Mouse (Mus musculus) retina, postnatal 7 days (tissue): ENCODE measurements around the gene Meis3.

ENCODE experiments used
- DNase-seq: peaks from one replicate; pipeline ENCODE4 v3.0.0-alpha.2; 2012; ENCODE audit warnings: low read depth, low spot score

Meis3 gene

DNA sequence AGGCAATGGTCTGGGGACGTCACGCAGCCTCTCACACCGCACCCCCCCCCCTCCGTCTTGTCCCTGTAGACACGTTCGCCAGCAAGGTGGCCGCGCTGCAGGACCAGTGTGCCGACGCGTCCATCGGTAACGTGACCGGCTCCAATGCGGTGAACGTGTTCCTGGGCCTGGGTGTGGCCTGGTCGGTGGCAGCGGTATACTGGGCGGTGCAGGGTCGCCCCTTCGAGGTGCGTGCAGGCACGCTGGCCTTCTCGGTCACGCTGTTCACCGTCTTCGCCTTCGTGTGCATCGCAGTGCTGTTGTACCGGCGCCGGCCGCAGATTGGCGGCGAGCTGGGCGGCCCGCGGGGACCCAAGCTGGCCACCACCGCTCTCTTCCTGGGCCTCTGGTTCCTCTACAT is 16.2 kb upstream of the Meis3 start:
- no peak for DNase-seq

DNA sequence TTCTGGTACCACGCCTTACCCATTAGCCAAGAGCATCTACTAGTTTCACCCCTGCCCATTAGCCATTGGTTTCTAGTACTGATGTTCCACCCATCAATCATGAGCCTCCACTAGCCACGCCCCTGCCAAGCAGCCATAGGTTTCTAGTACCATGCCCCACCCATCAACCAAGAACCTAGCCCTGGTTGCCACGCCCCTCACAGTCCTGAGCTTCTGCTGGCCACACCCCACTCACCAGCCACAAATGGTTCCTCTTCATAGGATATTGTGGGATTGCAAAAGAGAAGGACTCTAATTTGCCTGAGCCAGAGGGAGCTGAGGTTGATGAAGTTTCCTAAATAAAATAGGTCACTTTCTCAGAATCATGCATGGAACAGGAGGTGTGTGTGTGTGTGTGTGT is 14.2 kb upstream of the Meis3 start:
- DNase-seq: no peak

DNA sequence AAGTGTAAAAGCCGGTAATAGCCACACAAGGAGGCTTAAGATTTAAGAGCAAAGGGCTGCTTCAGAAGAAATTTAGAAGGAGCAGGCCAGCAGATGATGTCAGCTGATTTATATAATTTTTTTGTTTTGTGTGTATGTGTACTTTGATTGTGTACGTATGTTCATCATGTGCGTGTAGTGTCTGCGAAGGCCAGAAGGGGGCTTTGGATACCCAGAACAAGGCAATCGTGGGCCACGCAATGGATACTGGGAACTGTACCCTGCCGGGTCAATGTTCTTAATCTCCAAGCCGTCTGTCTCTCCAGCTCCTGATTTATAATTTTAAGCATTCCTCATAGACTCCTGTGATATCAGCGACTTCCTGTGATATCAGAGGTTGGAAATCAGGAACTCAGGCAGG is 13.6 kb upstream of the Meis3 start:
- DNase-seq: no peak

DNA sequence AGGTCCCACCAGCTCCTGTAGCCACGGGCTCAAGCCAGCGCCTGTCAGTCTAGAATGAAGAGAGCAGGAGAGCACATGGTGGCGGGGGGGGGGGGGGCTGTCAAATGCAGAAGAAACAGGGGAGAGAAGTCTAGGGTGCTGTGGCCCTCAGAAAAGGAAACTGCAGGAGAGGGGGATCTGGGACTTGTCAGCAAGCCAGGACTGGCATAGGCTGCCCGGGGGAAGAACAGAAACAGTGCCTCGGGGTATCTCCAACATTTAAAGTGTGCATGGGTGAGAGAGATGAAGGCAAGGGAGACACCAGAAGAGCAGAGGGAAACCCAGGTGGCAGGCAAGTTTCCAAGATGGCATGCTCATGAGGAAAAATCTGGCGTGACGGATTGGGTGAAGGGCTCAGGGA is 12.9 kb upstream of the Meis3 start:
- DNase-seq: no peak

DNA sequence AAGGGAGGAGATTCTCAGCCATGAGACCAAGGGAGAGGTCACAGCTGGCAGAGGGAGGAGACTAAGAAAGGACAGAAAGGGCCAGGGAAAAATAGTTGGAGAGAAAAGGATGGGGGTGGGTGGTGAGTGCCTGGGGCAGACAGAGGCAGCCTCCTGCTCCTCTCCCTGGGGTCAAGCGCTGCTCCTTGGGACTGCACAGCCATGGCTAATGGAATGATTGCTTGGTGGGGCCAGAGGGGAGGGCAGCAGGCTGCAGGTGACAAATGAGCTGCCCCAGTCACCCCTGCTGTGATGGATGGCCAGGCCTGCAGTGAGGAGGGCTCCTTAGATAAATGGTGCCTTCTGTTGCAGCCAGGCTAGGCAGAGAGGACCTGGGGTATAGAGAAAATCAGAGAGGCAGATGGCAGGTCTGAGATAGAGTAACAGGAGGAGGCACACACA is 2.7 kb upstream of the Meis3 start:
- DNase-seq: no peak

DNA sequence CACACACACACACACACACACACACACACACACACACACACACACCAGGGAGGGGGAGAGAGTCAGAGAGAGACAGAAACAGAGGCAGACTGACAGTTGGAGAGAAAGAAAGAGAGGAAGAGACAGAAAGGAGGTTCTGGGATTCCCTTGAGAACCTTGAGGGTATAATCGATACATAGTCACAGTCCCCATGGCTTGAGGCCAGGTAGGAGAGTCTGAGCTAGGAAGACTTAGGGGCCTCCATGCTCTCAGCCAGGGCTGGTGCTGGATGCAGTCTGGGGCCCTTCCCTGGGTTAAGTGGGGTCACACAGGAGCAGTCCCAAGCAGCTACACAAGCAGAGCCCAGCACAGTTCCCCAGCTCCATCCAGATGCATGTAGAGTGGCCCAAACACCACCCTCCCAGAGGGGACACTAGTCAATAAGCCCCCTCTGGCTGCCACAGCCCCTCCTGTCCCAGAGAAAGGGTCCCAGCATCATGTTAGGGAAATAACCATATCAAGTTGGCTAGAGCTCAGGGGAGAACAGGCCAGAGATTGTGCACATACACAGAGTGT is 2.2 kb upstream of the Meis3 start:
- no peak for DNase-seq

DNA sequence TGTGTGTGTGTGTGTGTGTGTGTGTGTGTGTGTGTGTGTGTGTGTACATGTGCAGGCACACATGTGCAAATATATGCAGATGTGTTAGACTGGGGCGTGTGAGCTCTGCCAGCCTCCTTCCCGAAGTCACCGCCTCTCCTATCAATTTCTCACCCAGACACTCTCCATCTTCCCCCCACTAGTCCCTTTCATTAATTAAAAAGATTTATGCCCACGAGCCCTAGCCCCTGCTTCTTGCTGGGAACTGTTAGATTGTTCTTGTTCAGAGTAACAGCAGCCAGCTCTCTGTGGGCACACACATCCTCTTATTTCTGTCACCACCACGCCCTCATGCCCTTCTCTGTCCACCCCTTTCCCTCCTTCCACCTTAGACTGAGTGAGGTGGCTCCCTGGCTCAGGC is 1.7 kb upstream of the Meis3 start:
- DNase-seq: no peak

DNA sequence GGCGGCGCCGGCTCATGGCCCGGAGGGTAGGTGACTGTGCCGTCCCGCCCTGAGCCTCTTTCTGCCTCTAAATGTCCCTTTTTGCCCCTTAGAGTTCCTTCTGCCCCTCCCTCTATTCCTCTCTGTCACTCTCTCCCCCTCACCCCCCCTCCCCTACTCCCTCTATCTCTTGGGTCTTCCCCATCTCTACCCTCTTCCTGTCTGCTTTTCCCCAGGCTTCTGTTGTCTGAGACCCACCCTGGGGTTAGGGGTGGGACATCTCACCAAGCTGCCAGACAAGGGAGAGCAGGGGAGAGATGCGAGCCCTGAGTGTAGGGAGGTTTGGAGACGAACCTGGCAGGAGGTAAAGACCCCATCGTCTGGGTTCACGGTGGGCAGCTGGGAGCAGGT is 647 bp downstream of the Meis3 start:
- DNase-seq: no peak

DNA sequence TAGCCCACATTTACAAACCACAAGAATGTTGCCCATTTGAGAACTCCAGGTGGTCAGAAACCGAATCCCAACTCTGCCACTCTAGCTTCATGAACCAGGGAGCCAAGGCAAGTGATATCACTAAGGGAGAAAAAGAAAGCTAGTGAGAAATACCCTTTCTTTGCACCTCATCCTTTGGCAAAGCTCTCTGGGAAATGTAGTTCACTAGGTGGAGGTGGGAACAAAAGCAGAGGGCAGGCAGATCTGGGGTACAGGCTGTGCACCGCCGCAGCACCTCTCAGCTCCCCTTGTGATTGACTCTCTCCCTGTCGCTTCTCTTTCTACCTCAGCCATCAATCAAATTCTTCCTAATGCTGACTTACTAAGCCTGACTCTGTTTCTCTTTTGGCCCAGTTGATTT is 3.2 kb downstream of the Meis3 start:
- no peak for DNase-seq

DNA sequence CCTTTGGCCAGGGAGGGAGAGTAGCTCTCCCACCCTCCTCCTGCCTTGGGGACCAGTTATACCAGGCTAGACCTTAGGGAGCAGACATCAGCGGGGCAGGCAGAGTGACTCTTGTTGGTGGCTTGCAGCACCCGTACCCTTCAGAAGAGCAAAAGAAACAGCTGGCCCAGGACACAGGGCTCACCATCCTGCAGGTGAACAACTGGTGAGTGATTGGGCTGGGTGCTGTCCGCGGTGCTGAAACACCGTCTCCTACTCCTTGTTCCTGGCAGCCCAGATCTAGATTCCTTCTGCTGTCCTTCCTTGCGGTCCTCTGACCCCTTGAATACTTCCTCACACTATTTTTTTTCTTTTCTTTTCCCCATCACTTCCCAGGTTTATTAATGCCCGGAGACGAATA is 8.8 kb downstream of the Meis3 start:
- no peak for DNase-seq

DNA sequence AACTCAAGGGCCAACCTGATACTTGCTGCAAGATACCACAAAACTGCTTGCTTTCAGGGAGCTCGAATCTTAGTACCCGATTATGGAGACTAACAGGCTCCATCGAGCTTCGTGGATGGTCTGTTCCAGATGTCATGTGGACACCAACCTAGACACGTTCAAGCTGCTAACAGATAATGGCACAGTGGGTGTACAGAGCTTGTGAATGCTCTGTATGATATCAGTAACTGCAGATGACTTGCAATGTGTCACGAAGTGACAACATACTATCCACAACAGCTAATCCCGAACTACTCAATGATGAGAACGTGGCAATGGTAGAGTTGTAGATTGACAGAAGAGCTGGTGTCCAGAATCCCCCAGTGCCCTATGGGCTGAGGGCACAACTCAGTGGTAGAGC is 12.6 kb downstream of the Meis3 start:
- no peak for DNase-seq

DNA sequence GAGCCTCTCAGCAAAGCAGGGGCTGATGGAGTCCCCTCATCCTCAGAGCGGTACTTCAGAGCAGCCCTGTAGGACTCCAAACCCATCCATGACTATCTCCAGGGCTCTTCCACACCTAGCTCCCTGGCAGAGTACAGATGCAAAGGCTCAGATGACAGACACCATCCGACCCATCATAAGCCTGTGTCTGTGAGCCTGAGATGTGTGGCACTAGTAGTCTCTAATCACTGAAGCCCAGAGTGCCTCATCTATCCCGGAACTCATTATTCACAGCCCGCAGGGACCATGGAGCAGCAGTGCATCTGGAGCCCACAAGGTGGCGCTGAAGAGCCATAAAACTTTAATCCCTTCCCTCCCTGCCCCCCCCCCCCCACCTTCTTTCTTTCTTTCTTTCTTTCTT is 17.4 kb downstream of the Meis3 start:
- DNase-seq: peak; percentile 65

DNA sequence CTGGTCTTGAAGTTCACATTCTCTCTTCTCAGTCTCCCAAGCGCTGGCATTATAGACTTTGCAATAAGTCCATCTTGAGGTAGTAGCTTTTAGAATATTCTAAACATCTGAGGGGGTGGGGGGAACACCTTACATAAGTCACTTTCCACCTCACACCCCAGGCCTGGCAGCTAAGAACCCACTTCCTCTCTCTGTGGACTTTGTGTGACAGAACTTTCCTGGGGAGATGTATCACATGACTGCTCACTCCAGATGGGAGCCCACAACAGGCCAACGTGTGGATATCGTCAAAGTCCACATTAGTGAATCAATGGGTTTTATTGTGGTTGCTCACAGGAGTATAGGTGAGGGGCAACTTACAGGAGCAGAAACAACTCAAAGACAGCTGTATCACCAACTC is 18.8 kb downstream of the Meis3 start:
- no peak for DNase-seq

DNA sequence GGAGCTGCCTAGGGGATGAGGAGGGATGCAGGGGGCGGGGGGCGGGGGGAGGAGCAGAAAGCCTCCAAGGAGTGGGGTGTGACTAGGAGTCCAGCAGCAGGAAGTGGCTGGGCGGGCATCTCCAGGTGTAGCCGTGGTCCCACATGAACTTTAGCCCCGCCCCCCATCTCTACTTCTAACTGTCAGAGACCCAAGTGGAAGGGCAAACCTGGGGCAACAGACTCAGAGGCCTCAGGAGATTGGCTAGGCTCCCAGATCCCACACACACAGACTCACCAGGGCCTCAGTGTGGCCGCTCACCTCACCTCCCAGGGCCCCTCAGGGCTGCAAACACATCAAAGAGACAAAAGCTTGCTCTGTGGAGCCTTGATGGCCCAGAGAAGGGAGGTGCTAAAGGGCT is 21.7 kb downstream of the Meis3 start:
- DNase-seq: no peak

DNA sequence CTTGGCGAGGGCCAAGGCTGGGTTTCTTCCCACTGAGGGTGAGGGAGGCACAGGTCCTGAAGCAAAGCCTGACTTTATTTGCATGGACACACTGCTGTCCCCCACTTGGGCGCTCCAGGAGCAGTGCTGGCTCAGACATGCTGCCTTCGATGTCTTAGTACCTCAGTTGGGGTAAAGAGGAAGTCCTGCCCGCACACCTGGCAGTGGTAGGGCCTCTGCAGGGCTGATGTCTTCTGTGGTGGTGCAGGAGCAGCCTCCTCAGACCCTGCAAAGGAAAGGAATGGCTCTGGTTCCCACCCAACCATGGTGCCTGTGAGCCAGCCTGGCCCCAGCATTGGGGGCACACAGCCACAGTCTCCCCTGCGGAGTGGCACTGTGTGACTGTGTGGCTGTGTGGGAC is 22.3 kb downstream of the Meis3 start:
- no peak for DNase-seq

DNA sequence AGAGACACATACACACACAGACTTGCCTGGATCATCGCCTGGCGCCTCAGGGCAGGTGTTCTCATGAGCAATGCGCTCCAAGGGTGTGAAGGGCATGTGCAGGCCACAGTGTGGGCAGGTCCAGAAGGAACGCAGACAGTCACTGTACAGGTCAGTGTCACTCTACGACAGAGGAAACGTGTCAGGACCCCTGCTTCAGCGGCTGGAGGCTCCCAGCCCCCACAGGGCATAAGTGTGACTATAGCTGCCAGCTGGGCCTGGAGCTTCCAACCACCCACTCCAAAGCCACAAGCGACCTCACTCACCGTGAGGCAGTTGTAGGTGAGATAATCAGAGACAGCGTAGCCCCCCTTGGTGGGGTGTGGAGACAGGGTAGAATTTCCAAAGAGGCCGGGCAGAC is 23.6 kb downstream of the Meis3 start:
- DNase-seq: no peak

DNA sequence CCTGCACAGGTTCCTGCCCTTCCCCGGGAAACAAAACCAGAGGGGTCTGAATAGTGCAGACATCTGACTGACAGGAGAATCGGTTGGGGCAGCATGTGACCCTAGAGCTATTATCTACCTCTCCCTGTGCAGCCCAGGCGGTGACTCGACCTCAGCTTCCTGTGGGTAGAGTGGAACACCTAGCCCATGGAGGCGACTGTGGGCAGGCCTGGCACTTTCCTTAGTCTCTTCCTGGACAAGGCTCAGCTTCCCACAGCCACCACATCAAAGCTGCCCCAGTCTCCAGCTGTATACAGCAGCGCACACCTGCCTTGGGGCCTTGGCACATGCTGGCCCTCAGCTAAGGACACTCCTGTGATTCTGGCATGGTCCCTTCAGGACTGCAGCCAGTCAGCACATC is 26.2 kb downstream of the Meis3 start:
- no peak for DNase-seq

DNA sequence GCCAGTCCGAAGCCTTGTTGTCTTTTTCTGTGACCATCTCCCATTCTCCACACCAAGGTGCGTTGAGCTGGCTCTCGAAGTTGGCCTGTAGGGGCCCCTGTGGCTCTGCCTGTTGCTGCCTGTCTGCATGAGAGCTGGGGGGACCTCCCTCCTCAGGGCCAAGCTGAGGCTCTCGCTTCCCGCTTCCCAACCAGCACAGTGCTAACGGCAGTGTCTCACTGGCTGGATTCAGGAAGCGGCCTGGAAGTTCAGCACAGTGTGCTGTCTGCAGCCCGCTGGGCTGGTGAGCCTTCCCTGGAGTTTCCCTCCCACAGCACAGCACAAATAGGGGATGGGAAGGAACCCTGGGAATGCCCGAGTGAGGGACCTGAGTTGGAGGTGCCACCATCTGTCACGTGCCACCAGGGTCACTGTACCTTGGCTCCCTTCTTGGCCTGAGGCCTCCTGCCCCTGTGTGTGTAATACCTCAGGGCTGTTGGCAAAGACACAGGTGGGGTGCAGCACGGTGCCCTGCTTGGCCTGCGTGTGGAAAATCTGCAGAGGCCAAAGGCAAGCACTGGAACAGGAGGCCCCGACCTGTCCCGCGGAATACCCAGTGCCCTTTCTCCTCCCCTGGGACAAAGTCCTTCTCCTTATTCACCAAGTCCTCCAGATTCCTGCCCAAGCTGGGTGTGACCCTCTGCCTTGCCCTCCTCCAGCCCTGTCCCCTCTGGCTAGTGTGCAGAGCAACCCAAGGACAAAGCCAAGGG is 28.0 kb downstream of the Meis3 start:
- DNase-seq: no peak

DNA sequence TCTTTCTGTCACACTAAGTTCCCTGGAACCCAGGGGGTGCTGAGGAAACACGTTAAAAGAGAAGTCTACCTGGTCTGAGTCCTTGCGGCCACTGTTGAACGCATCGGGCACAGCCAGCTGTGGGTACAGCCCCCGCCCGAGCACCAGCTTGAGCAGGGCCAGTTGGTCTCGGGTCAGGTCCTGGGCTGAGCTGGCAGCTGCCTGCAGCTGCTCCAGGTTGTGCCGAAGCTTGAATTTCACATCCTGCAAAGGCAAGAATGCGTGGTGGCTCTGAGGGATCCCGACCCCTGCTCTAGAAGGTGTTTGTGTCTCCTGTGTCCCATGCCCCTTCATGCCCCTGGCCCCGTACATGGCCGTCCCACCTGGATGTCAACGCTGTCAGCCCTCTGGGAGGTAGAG is 28.6 kb downstream of the Meis3 start:
- DNase-seq: no peak

DNA sequence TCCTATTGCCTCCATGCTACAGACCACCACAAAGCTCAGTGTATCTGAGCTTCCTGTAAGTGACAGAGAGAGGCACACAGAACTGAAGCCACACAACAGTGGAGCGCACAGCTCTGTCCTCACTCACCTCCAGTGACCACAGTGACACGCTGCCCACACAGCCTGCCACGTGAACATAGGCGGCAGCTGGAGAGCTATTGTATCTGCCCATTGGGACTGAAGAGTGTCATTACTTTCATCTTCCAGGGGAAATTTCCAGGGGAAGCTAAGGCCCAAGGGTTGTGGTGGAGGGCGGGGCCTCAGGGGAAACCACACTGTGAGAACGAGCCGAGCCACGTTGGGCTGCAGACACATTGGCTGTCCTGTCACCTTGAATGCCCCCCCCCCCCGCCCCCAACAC is 29.9 kb downstream of the Meis3 start:
- no peak for DNase-seq

DNA sequence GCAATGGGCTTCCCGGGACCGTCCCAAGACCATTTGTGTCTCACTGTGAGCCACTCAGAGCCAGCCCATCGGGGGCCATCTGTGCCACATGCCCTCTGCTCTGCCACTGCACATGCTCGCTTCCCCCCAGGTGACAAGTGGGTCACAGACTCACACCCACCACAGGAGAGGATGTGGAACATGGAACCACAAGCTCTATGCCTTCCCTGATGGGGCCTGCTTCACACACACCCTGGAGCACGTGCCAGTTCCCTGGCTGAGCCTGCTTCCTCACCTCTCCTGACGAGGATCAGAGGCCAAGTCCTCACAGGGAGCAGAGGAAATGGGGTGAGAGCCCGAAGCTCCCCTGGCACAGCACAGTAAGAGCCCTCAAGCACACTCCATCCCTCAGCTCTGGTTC is 32.2 kb downstream of the Meis3 start:
- no peak for DNase-seq

DNA sequence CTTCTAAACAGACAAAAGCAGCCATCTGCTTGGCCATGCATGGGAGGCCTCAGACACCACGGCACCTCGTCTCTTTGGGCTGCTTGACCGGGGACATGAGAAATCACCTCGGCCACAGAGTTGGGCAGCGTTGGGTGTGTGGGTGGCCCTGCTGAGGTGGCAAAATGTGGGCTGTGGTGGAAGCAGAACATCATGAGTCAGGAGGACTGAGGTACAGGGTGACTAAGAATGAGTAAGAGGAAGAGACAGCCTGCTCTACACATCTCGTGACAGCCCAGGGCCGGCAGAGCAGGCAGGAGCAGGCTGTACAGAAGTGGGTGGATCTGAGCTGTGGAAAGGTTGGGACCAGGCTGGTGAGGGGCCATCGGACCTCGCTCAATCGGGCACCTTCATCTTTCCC is 32.6 kb downstream of the Meis3 start:
- DNase-seq: no peak

DNA sequence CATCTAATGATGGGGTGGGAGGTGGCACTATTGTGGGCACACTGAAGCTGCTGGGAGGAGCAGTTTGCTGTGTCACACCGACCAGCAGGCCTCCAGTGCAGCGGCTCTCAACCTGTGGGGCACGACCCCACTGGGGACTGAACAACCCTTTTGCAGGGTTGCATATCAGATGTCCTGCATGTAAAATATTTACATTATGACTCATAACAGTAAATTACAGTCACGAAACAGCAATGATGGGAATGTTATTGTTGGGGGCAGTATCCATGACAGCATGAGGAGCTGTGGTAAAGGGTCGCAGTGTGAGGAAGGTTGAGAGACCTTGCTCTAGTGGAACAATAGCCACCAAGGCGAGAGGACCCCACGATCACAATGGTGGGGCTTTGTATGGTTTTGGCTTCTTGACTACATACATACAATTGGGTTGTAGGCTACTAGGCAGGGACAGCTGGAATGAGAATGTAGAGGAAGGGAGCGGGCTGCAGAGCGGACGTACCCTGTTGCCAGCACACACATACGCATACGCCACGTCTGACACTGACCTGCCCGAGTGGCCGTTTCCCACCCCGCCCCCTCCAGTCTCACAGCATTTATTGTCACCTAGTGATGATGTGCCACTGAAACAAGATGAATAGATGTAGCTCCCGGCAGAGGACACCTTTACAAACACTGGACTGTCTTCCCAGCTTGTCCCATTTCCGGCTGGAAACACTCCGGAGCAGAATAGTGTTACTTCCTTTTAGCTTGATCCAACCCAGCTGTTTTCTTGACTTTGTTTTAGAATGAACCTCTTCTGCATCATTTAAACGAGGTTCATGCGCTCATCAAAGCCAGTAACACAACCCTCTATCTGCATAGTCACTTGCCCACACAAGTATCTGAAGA is 34.1 kb downstream of the Meis3 start:
- DNase-seq: no peak
